Mouse (Mus musculus): ENCODE measurements around the gene Uba6.

- TF ChIP-seq CTCF (IDR thresholded peaks at IDR 0.05; ENCODE audit: low read depth, low read length) (no peak), POLR2A (IDR thresholded peaks at IDR 0.05; ENCODE audit: insufficient read depth, low read length) (no peak), EP300 (IDR thresholded peaks at IDR 0.05; ENCODE audit: insufficient read depth, low read depth, low read length) (no peak)
Observed at GRCm38 (mm10) chr5:86100621-86101020, 72.0 kb downstream of the Uba6 start.

All from ES-Bruce4 (cell line).